Mouse (Mus musculus) naive thymus-derived CD4-positive, alpha-beta T cell, adult 2 months (primary cell): ENCODE results near the gene Faim.

ENCODE experiments used
- DNase-seq: peaks from one replicate; pipeline ENCODE4 v3.0.0-alpha.2; 2011; ENCODE audit warnings: low read depth

Faim gene

DNA sequence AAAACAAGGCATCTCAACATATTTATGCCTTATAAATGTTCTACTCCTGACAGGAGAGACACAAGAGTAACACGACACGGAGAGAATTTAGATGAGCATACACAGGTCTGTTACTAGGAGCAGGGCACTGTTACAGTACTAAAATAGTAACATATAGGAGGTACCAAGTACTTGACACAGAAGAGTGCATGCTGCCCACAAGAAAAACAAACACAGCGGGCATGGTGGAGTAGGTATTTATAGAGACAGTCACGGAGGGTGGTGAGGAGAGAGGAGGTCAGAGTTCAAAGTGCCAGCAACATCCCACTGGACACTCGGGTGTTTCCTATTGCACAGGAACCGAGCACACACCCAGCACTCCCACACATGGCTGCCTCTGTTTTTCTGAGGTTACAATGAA, 63.6 kb downstream of the Faim start:
- DNase-seq, result no peak
